Mouse (Mus musculus): ENCODE measurements at regions not wholly inside any gene's neighbourhood (a gene's known extent, or its start where the extent isn't known, plus 50 kb on each side); places are given as distances from the start of the nearest gene placed in this dataset.

- no peak for DNase-seq
- intact Hi-C loops (cut with DNase I), result no loop called here
Observed at GRCm38 (mm10) chr8:12502856-12503255, 70.0 kb upstream of the Spaca7 start.

GRCm38 (mm10) chr8:12503344-12503743, 69.5 kb upstream of the Spaca7 start:
- intact Hi-C loops (cut with DNase I), result no loop called here
- no peak for DNase-seq

GRCm38 (mm10) chr8:12504240-12504639, 68.6 kb upstream of the Spaca7 start:
- no peak for DNase-seq
- intact Hi-C loops (cut with DNase I), result no loop called here

- no peak for DNase-seq
- intact Hi-C loops (cut with DNase I), result no loop called here
Observed at GRCm38 (mm10) chr8:12504777-12505176, 68.1 kb upstream of the Spaca7 start.

GRCm38 (mm10) chr8:12510233-12510632, 62.6 kb upstream of the Spaca7 start:
- intact Hi-C loops (cut with DNase I), result no loop called here
- DNase-seq, result no peak

GRCm38 (mm10) chr8:12513042-12513441, 59.8 kb upstream of the Spaca7 start:
- intact Hi-C loops (cut with DNase I), result no loop called here
- no peak for DNase-seq

- DNase-seq, result no peak
- intact Hi-C loops (cut with DNase I), result no loop called here
Observed at GRCm38 (mm10) chr8:12514138-12514537, 58.7 kb upstream of the Spaca7 start.

- intact Hi-C loops (cut with DNase I), result no loop called here
- no peak for DNase-seq
Observed at GRCm38 (mm10) chr8:12521636-12522035, 51.2 kb upstream of the Spaca7 start.

Data from heart, postnatal 14 days (tissue).